Comparison of ENCODE assay signal across 14 mouse cellular contexts in genomic region chr4:58373599-58373998, GRCm38 (mm10).
DNase-seq lines count a peak whose midpoint lies in the region; TF ChIP-seq lines count a peak whose summit lies in the region.
"Had no signal": no experiment of that assay in that cellular context is flagged by ENCODE, and none has a peak within 500 bp of the region (broad histone marks: within the 10 kb centered on the region; RNA-seq: fewer than 3 reads in every experiment).

No protein-coding gene starts in this region.

- H3K36me3 ChIP-seq in C2C12 (ENCODE audit: control insufficient read depth, insufficient read depth): no peaks in the 10 kb centered on the region
- H3K36me3 ChIP-seq: forebrain, embryonic 10.5 days; heart, embryonic 10.5 days; hindbrain, embryonic 13.5 days; kidney, embryonic 15.5 days; midbrain, embryonic 12.5 days; stomach, embryonic 15.5 days had no signal

- intact Hi-C loops in heart, postnatal 36 days (cut with DNase I): no loop called here

- no peaks in the 10 kb centered on the region for H3K27me3 ChIP-seq in C2C12 (ENCODE audit: control insufficient read depth, insufficient read depth, insufficient read length)
- H3K27me3 ChIP-seq: hindbrain, embryonic 13.5 days; kidney, embryonic 15.5 days; midbrain, embryonic 12.5 days; stomach, embryonic 15.5 days had no signal

- H3ac ChIP-seq in C2C12 (ENCODE audit: control insufficient read depth, insufficient read length, low read depth): no peak overlapping the region

- H3K79me3 ChIP-seq in C2C12 (ENCODE audit: low read depth): no peaks in the 10 kb centered on the region

- no peak for TF ChIP-seq CTCF in C2C12 (IDR thresholded peaks at IDR 0.05; ENCODE audit: control insufficient read depth, insufficient read depth, insufficient read length)

- DNase-seq in heart, postnatal 4 days: peak; percentile 11
- no peak for DNase-seq in heart, postnatal 36 days
- DNase-seq in cerebellum, adult 11-12 months: peak; percentile 82
- DNase-seq in cerebellum, postnatal 14 days: peak; percentile 85 to 91
- DNase-seq in frontal cortex, postnatal 25 days (ENCODE audit: low spot score in 2 of 2): no peak
- no peak for DNase-seq in natural killer cell, adult 2 months (ENCODE audit: low spot score in 2 of 2)
- DNase-seq: thymus, adult 18-20 months had no signal

- no peaks in the 10 kb centered on the region for H3K79me2 ChIP-seq in C2C12 (ENCODE audit: control insufficient read depth, insufficient read depth)

- H3K4me3 ChIP-seq in C2C12 (ENCODE audit: insufficient read depth, poor library complexity, severe bottlenecking): no peak overlapping the region
- H3K4me3 ChIP-seq: forebrain, embryonic 10.5 days; heart, embryonic 10.5 days; hindbrain, embryonic 13.5 days; kidney, embryonic 15.5 days; midbrain, embryonic 12.5 days; stomach, embryonic 15.5 days had no signal

TF ChIP-seq in C2C12, 6 proteins besides CTCF, POLR2A, EP300 and RAD21:
- TF ChIP-seq CEBPB (IDR thresholded peaks at IDR 0.05; ENCODE audit: low read depth) (no peak), USF1 (IDR thresholded peaks at IDR 0.05; ENCODE audit: low read depth) (peak; percentile 47), MYOG (IDR thresholded peaks at IDR 0.05; ENCODE audit: control insufficient read depth, extremely low read depth, insufficient read length) (no peak)

Comparison
In these comparisons a context has a peak if more than half of its experiments do, and no peak if none do; other contexts are left out.
1. DNase-seq: peak in heart, postnatal 4 days (single experiment), cerebellum, adult 11-12 months (single experiment) and cerebellum, postnatal 14 days (2 of 2); none in heart, postnatal 36 days (0 of 2), frontal cortex, postnatal 25 days (0 of 2) and natural killer cell, adult 2 months (0 of 2).